Mouse (Mus musculus): ENCODE measurements at regions not wholly inside any gene's neighbourhood (a gene's known extent, or its start where the extent isn't known, plus 50 kb on each side); places are given as distances from the start of the nearest gene placed in this dataset.

- TF ChIP-seq CTCF (IDR thresholded peaks at IDR 0.05; ENCODE audit: extremely low read depth, insufficient read length, insufficient replicate concordance, low read depth, low read length) (no peak), POLR2A (IDR thresholded peaks at IDR 0.05; ENCODE audit: low read depth, low read length) (no peak)
These were observed 335.9 kb downstream of the Glrx3 start for GRCm38 (mm10) chr7:137773051-137773964.

Data from small intestine, adult 2 months (tissue).